Mouse (Mus musculus) forebrain, postnatal 0 days (tissue): Measurements from ENCODE around the gene Inpp5k. TPM values are rescaled to one million over a fixed set of nuclear protein-coding genes. Genes with fewer than 3 reads are reported as not detected.

Source experiments
- ATAC-seq: fragments of 200-750 bp; cut with Nextera tagmentation; 2 replicates; pipeline ENCODE4 v1.8.0; 2017; ENCODE audit warnings: mild to moderate bottlenecking, moderate library complexity
- DNase-seq: peaks from one replicate; pipeline ENCODE4 v3.0.0-alpha.2; 2015
- H3K27ac ChIP-seq: fragments of 300-500 bp; sonication (generic); 2 replicates; pipeline ENCODE4 v1.5.1; 2014; ENCODE audit warnings: low read depth, mild to moderate bottlenecking, antibody characterized with exemption, low read length, moderate library complexity, mixed read lengths
- H3K27me3 ChIP-seq: fragments of 300-500 bp; sonication (generic); 2 replicates; pipeline ENCODE4 v1.6.1; 2014; ENCODE audit warnings: mild to moderate bottlenecking, low read length, mixed read lengths; ENCODE audit not compliant: insufficient read depth
- H3K36me3 ChIP-seq: fragments of 300-500 bp; sonication (generic); 2 replicates; pipeline ENCODE4 v1.6.1; 2014; ENCODE audit warnings: mild to moderate bottlenecking, moderate library complexity; ENCODE audit not compliant: insufficient read depth
- H3K4me1 ChIP-seq: fragments of 300-500 bp; sonication (generic); 2 replicates; pipeline ENCODE4 v1.6.1; 2014; ENCODE audit warnings: antibody characterized with exemption; ENCODE audit not compliant: insufficient read depth
- H3K4me2 ChIP-seq: fragments of 300-500 bp; sonication (generic); 2 replicates; pipeline ENCODE4 v1.6.1; 2014; ENCODE audit warnings: low read depth, mild to moderate bottlenecking, moderate library complexity
- H3K4me3 ChIP-seq: fragments of 300-500 bp; sonication (generic); 2 replicates; pipeline ENCODE4 v1.5.1; 2014; ENCODE audit warnings: low read depth, low read length, mixed read lengths
- H3K9ac ChIP-seq: fragments of 300-500 bp; sonication (generic); 2 replicates; pipeline ENCODE4 v1.6.1; 2014; ENCODE audit warnings: mild to moderate bottlenecking
- H3K9me3 ChIP-seq: fragments of 300-500 bp; sonication (generic); 2 replicates; pipeline ENCODE4 v1.6.1; 2016; ENCODE audit warnings: low read length
- CTCF ChIP-seq: sonication (generic); IDR thresholded peaks from 2 replicates; pipeline ENCODE4 v1.5.1; 2016; ENCODE audit warnings: antibody characterized with exemption, control low read depth, low read depth
- WGBS: fragments of 180-500 bp; shearing (Covaris S2); extraction: QIAGEN DNeasy Blood & Tissue Kit; methylation state at CpG from one replicate; pipeline ENCODE4 v1.1.7; 2014; 5-methylcytosine and 5-hydroxymethylcytosine counted together
- polyA plus RNA-seq: library from polyadenylated mRNA; unstranded; fragments of >200 nt; fragmentation: Nextera tagmentation; extraction: Ambion mirVana; gene quantifications from 2 replicates; pipeline ENCODE4 v1.2.1, GENCODE M21; 2015
- total RNA-seq: library from RNA; depleted of rRNA; stranded (reverse); fragments of >200 nt; gene quantifications from 2 replicates; pipeline ENCODE4 v1.2.3, GENCODE M21; 2014

Inpp5k gene
- total and polyA plus RNA-seq, 2 experiments from 2014 or later, result 50.7 to 57.4 TPM

DNA sequence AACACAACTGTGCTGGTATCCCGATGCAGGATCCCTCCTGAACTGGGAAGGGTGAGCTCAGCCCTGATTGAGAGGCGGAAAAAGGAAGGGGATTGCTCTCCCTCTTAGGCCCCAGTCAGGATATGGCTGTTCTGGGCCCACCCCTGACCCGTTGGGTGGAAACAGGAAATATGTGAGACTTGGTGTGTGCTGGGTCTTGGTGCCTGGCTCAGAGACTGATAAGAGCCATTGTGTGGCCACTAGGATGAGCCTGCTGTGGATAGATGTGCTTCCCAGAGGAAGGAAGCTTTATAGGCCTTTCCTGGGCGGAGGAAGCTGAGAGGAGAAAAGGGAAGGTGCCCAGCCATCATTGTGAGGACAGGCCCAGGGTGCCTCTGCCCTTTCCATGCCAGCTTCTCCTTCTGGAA, 18.4 kb downstream of the Inpp5k start:
- no peaks in the 10 kb centered on the region for H3K27me3 ChIP-seq
- peaks cover 6% of the 10 kb centered on the region; the same call in 1 of the 2 replicates for H3K36me3 ChIP-seq
- no peak for DNase-seq
- no peak overlapping the region for H3K4me3 ChIP-seq
- no peaks in the 10 kb centered on the region for H3K9me3 ChIP-seq
- 82% methylated on average over 4 of the region's 4 CpGs for WGBS
- TF ChIP-seq CTCF, result no peak
- H3K9ac ChIP-seq, result no peak overlapping the region
- no peak overlapping the region for H3K4me2 ChIP-seq
- ATAC-seq, result no peak
- H3K4me1 ChIP-seq, result peaks cover 17% of the 10 kb centered on the region
- no peak overlapping the region for H3K27ac ChIP-seq

DNA sequence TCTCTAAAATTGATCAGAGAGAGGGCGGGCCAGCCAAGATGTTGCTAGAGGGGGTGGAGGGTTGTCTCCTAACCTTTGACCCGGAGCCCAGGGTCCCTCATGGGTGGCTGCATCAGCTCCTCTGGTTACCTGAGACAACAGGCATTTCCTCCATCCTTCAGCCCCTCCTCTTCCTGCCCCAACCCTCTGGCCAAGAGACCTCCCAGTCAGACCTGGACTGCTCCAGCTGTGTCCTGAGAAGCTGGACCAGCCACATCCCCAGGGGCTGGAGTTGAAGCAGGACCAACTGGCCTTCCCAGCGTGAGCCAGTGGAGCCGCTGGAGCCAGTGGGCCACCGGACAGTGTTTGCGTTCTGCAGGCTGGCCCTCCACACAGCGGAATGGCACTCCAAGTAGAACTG, 19.5 kb downstream of the Inpp5k start, which contains the start of gene Myo1c:
TSS of gene Myo1c (plus strand) at position 194 of the 400 bp plus-strand sequence.
- DNase-seq (no peak), ATAC-seq (no peak)
- peaks cover 23% of the 10 kb centered on the region for H3K4me1 ChIP-seq
- peak within 1 kb of the TSS; percentile 72 for H3K27ac ChIP-seq
- H3K4me2 ChIP-seq, result peak within 1 kb of the TSS; percentile 85
- H3K36me3 ChIP-seq, result no peaks in the 10 kb centered on the region
- no peak for TF ChIP-seq CTCF
- H3K9ac ChIP-seq, result peak within 1 kb of the TSS; percentile 79
- H3K27me3 ChIP-seq, result no peaks in the 10 kb centered on the region
- peak within 1 kb of the TSS; percentile 55 for H3K4me3 ChIP-seq
- WGBS, result 80% methylated on average over 7 of the region's 7 CpGs
- no peaks in the 10 kb centered on the region for H3K9me3 ChIP-seq

DNA sequence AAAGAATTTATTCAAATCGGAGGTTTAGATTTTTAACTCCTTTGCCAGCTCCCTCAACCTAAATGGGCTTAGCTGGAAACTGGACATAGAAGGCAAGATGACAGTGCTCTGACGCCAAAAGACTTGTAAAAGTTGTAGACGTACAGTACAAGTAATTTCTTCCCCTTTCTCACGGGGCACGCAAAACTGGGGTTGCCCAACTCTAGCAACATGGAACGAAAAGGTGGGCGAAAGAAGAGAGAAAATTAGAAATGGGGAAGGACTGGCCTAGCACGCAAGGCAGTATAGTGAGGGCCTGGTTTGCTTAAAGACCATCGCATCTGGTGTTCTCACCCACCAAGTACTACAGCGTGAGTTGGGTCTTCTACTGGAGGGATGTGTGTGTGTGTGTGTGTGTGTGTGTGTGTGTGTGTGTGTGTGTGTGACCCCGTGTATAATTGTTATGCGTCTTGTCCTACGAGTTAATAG, 20.2 kb downstream of the Inpp5k start:
- peak overlapping the region; percentile 72; the same call in 1 of the 2 replicates for H3K27ac ChIP-seq
- no peak for TF ChIP-seq CTCF

DNA sequence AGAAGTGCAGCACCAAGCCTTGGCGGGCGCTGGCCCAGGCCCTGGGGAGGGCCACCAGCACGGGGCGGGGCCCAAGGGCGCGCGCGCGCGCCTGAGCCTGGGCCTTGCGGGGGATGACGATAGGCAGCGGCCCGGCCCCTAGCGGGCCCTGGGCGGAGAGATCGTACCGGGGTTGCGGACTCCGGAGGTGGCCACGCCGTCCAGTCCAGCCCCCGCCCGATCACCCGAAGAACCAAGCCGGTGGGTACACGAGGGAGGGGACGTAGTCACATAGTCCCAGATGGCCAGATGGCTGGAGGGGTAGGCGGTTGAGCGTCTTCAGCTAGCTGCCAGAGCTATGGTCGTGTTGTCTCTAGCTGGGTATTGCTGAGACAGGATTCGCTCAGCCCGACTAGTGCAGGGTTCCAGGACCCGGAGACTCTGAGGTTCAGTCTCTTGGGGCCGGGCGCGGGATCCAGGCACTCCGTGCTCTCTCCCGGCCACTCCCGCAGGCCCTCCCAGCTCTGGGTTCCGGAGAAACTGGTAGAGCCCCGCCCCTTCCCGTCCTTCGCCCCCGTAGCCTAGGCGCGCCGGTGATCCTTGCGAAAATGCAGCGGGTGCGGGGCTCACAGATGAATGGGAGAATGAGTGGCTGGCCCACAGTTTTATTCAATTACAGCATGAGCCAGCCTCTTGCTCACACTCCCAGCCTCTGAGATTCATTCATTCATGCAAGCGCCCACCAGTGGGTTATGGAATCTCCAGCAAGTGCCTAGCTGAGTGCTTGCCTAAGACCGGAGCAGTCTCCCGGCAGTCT, 20.8 kb downstream of the Inpp5k start:
- DNase-seq, result peak; percentile 70
- Histone ChIP-seq H3K27ac (peak overlapping the region; percentile 72), H3K4me1 (peaks cover 23% of the 10 kb centered on the region), H3K4me2 (peak overlapping the region; percentile 85), H3K4me3 (peak overlapping the region; percentile 55), H3K9me3 (no peaks in the 10 kb centered on the region), H3K27me3 (no peaks in the 10 kb centered on the region), H3K9ac (peak overlapping the region; percentile 79), H3K36me3 (no peaks in the 10 kb centered on the region)
- no peak for TF ChIP-seq CTCF
- peak; percentile 62 for ATAC-seq
- WGBS, result under 1% methylated on average over 54 of the region's 54 CpGs

More for the DNA sequence above, 20.2 kb downstream of the Inpp5k start:
- H3K36me3 ChIP-seq, result no peaks in the 10 kb centered on the region
- H3K4me3 ChIP-seq, result peak overlapping the region; percentile 55
- ATAC-seq (no peak; the same call in 1 of the 2 replicates), DNase-seq (no peak)
- H3K4me2 ChIP-seq, result peak overlapping the region; percentile 85
- H3K9ac ChIP-seq, result peak overlapping the region; percentile 79
- 46% methylated on average over 13 of the region's 13 CpGs for WGBS
- no peaks in the 10 kb centered on the region for H3K9me3 ChIP-seq
- peaks cover 23% of the 10 kb centered on the region for H3K4me1 ChIP-seq
- no peaks in the 10 kb centered on the region for H3K27me3 ChIP-seq

DNA sequence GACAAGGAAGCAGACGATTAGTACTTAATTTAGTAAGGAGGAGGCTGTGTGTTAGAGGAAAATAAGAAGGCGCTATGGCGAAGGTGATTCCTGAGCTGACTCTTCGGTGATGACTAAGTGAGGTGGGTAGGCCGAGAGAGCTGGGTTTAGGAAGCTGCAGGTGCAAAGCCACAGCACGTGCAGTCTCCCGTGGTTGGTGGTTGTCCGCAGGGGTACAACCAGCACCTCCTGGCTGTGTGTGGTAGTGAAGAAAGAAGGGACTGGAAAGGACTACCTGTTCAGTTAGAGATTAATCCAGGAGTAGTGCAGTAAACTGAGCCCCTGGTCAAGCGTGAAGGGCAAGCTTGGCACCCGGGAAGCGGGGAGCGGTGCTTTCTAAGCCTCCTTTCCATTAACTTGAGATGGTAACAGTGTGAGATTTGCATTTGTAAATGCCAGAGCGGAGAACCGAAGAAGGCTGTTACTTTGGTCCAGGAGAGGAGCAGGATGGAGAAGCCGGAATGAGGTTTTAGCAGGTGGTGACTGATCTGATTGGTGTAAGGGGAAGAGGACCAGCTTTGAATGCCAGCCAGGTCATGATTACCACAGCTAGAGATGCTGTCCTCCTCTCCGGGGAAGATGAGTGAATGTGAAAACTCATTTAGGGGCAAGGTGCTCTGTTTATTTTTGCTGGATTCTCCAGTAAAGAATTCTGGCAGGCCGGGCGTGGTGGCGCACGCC, 21.6 kb downstream of the Inpp5k start:
- no peaks in the 10 kb centered on the region for H3K9me3 ChIP-seq
- peak overlapping the region; percentile 72; the same call in 1 of the 2 replicates for H3K27ac ChIP-seq
- no peaks in the 10 kb centered on the region for H3K27me3 ChIP-seq
- no peak for TF ChIP-seq CTCF
- no peak for ATAC-seq
- no peaks in the 10 kb centered on the region for H3K36me3 ChIP-seq
- H3K4me2 ChIP-seq, result peak overlapping the region; percentile 85
- DNase-seq, result no peak
- H3K4me1 ChIP-seq, result peaks cover 19% of the 10 kb centered on the region
- H3K4me3 ChIP-seq, result peak overlapping the region; percentile 55
- WGBS, result 28% methylated on average over 20 of the region's 20 CpGs
- H3K9ac ChIP-seq, result peak overlapping the region; percentile 79

DNA sequence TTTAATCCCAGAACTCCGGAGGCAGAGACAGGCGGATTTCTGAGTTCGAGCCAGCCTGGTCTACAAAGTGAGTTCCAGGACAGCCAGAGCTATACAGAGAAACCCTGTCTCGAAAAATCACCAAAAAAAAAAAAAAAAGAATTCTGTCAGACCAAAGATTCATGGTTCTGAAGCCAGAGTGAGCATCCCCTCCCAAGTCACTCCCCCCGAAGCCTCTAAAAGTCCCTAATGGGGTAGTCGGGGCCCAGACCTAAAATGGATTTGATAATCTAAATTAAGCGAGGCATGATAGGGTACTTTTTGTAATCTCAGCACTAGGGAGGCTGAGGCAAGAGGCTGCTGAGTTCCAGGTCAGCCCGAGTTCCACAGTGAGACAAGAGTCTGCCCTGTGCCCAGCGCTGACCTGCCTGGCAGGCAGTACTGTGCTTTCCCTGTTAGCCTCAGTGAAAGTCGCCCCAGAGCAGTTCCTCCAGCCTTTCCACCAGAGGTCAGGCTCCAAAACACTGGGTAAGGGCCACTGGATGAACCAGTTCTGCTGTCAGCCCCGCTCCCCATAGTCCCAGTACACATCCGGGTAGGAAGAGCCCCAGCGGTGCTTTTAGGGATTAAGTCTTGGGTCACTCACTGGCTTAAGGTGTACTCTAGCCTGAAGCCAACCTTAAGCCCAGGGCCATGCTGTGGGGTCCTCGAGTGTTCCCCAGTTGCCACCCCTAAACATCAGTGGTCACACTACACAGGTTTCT, 22.3 kb downstream of the Inpp5k start:
- Histone ChIP-seq H3K4me2 (peak overlapping the region; percentile 87; the same call in 1 of the 2 replicates), H3K36me3 (no peaks in the 10 kb centered on the region), H3K4me3 (no peak overlapping the region), H3K4me1 (peaks cover 14% of the 10 kb centered on the region), H3K9ac (no peak overlapping the region), H3K27ac (no peak overlapping the region), H3K9me3 (no peaks in the 10 kb centered on the region), H3K27me3 (no peaks in the 10 kb centered on the region)
- TF ChIP-seq CTCF, result no peak
- DNase-seq (no peak), ATAC-seq (no peak)
- WGBS, result 39% methylated on average over 14 of the region's 14 CpGs
